Mouse (Mus musculus): ENCODE measurements at regions not wholly inside any gene's neighbourhood (a gene's known extent, or its start where the extent isn't known, plus 50 kb on each side); places are given as distances from the start of the nearest gene placed in this dataset.
"Not testable (repeated sequence)": the region's sequence is repeated elsewhere in the genome, so short reads cannot be mapped to it uniquely, and the experiment has no call there.

GRCm38 (mm10) chr17:48650556-48650955 lies 195.9 kb downstream of the Unc5cl start:
- DNase-seq (ENCODE audit: low spot score) = no peak

DNA sequence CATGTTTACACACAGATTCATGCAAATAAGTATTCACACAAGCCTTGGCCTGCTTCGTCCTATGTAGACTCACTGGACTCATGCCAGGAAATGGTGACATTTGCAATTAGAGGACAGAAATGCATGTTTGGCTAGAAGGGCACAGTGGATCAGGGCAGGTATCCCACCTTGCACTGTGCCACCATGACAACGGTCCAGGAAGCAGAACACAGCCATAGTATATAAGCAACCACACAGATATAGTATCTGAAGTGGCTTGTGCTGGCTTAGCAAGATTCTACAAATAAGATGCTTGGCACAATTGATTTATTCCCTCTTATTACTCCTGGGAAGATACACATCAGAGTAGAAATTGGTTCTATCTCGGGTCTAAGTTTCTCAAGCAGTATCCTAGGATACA lies 218.0 kb downstream of the Unc5cl start:
- DNase-seq (ENCODE audit: low spot score) = no peak

- DNase-seq (ENCODE audit: low spot score) = no peak
Measured at GRCm38 (mm10) chr17:48678216-48678832, 223.6 kb downstream of the Unc5cl start.

DNA sequence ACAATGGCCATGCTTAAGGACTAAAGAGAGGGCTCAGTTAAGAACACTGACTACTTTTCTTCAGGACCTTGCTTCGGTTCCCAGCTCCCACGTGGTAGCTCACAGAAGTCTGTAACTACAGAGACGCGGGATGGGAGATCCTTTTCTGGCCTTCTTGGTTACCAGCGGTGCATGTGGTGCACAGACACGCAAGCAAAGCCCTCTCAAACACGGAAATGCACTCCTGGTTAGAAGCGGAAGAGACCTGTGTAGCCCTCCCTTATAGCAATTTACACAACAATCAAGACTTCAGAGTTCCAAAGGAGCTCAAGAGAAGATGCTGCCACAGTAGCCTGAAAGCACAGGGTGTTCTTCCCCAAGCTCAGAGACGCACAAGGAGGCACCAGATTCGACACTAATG lies 225.6 kb downstream of the Unc5cl start:
- DNase-seq (ENCODE audit: low spot score) = no peak

DNA sequence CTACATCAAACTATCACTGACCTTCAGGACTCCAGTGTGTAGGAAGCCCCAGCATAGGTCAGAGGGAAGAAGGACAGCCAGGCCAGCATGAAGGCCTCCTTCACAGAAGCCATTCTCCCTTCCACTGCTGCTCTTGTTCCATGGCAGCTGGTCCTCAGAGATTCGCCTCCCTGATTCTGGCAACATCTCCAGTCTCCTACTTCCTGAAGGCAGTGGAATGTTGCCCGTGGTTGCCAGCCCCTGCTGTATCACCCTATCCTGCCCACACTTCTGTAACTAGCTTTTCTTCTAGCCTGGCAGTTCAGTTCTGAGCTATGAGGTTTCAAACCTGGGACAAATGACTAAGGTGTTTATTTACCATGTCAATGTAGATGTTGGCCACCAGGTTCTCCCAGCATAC lies 234.2 kb downstream of the Unc5cl start:
- DNase-seq (ENCODE audit: low spot score) = no peak

DNA sequence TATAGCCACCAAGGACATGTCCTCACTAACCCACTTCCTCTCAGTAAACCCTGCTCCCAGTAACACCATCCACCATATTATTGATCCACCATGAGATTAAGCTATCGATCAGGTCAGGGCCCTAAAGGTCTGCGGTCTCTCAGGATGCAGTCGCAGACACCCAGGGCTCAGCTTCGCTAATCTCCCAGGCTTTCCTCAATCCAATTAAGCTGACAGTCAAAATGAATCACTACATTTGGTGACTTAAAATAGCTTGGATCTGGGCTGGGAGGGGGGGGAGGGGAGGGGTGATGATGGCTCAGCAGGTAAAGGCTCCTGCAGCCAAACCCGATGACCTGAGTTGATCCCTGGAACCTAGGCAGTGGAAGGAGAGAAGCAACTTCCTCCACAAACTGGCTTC lies 233.7 kb upstream of the Lrfn2 start:
- no peak for DNase-seq (ENCODE audit: low spot score)

- no peak for DNase-seq (ENCODE audit: low spot score)
Measured at GRCm38 (mm10) chr17:48700591-48700990, 231.6 kb upstream of the Lrfn2 start.

- DNase-seq (ENCODE audit: low spot score) = no peak
Measured at GRCm38 (mm10) chr17:48720506-48720905, 211.7 kb upstream of the Lrfn2 start.

GRCm38 (mm10) chr17:48723286-48723685 lies 208.9 kb upstream of the Lrfn2 start:
- no peak for DNase-seq (ENCODE audit: low spot score)

- DNase-seq (ENCODE audit: low spot score) = no peak
Measured at GRCm38 (mm10) chr17:48724513-48725112, 207.6 kb upstream of the Lrfn2 start.

DNA sequence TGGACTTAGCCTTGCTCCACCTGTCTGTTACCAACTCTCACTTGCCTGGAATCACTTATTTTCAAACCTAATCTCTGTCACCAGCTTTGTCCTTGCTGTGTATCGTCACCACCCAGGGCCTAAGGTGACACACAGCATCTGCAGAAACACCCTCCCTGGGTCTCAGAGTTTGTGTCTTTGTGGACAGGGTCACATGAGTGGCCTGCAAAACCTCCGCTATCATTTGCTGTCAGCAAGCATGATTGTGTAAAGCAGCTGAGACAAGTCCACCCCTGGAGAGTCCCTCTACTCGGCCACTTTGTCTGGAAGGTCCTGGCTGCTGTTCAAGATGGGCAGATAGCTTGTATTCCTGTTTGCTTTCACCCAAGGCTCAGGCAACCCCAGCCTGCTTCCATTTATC lies 205.7 kb upstream of the Lrfn2 start:
- no peak for DNase-seq (ENCODE audit: low spot score)

- no peak for DNase-seq (ENCODE audit: low spot score)
Measured at GRCm38 (mm10) chr17:48733801-48734200, 198.4 kb upstream of the Lrfn2 start.

- not testable (repeated sequence) for DNase-seq (ENCODE audit: low spot score)
Measured at GRCm38 (mm10) chr17:48737181-48737580, 195.0 kb upstream of the Lrfn2 start.

- no peak for DNase-seq (ENCODE audit: low spot score)
Measured at GRCm38 (mm10) chr17:48738708-48739107, 193.5 kb upstream of the Lrfn2 start.

GRCm38 (mm10) chr17:48742769-48743405 lies 189.3 kb upstream of the Lrfn2 start:
- no peak for DNase-seq (ENCODE audit: low spot score)

DNA sequence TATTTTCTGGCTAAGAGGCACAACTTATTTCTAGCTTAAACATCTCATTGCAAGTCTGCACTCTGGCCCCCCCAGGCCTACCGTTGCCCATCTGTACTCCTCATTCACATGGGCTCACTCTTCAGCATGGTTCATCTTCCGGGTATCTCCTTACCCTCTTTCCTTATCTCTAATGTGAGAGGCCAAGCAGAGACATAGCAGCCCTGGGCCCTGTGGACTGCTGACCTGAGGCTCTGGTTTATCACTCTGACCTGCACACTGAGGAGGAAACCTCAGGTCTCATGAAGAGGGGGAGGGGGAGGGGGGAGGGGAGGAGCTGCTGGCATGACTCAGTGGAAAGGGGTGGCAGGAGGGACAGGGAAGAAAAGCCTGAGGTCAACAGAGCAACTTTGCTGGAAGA lies 162.1 kb upstream of the Lrfn2 start:
- no peak for DNase-seq (ENCODE audit: low spot score)

DNA sequence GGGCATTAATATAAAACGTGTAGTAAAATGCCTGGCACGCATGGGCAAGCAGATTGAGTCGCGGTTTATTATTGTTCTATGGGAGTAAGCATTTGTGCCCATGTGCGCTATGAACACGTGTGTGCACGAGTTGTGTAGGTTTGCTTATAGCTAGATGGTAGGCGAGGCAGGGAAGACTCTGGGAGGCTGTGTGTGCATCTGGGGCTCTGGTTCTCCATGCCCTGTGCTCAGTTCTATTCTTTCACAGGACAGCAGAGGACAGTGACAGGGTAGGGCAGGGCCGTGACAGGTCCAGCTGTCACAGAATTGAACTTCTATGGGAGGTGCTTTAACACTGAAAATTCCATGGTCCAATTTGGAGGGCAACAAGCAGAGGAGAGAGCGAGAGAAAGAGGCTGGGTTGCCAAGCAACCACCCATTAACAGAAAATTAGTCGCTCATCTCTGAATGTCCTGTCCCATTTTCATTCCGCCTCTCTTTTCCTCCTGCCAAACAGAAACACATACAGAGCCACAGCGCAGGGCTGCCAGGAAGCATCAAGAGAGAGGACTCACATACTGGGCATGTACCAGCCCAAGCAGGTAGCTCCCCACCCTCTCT lies 160.4 kb upstream of the Lrfn2 start:
- DNase-seq (ENCODE audit: low spot score) = no peak

DNA sequence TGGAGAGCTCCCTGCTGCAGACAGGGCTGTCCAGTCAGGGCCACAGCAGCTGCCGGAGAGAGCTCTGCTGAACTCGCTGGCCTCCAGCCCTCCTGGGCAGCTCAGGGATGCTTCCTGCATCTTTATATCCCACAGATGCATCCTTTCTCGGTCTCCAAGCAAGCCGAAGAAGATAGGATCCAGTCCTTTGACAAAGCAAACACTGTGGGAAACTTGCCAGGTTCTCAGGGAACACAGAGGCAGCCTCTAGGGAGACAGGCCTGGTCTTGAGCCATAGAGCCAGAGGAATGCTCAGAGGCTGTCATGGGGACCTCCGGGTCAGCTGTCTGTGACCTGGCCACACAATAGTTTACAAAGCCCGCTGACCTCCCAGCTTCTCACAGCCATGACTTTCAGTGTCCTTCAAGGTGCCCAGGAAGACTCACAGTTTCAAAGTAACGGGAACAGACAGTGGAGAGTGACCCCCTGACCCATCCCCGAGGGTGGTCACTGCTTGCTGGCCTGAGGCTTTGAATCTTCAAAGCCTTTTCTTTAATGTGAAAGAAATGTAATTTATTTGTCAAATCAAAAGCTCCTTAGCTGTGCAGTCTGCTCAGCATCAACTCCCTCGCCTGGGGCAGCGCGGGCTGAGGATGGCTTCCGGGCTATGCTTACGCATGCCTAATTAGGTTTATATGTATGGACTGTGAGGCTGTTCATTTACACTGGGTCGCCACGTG lies 157.8 kb upstream of the Lrfn2 start:
- DNase-seq (ENCODE audit: low spot score) = peak; percentile 4

GRCm38 (mm10) chr17:48775479-48775878 lies 156.7 kb upstream of the Lrfn2 start:
- no peak for DNase-seq (ENCODE audit: low spot score)

GRCm38 (mm10) chr17:48776502-48776902 lies 155.7 kb upstream of the Lrfn2 start:
- no peak for DNase-seq (ENCODE audit: low spot score)

GRCm38 (mm10) chr17:48780217-48780616 lies 152.0 kb upstream of the Lrfn2 start:
- DNase-seq (ENCODE audit: low spot score) = no peak

- no peak for DNase-seq (ENCODE audit: low spot score)
Measured at GRCm38 (mm10) chr17:48784417-48784816, 147.8 kb upstream of the Lrfn2 start.

GRCm38 (mm10) chr17:48786501-48786900 lies 145.7 kb upstream of the Lrfn2 start:
- no peak for DNase-seq (ENCODE audit: low spot score)
